Mouse (Mus musculus): ENCODE data around the gene Ube2j1.

Gene Ube2j1

GRCm38 (mm10) chr4:33018361-33018999 lies 12.7 kb upstream of the Ube2j1 start:
- peak; percentile 89 for DNase-seq

DNA sequence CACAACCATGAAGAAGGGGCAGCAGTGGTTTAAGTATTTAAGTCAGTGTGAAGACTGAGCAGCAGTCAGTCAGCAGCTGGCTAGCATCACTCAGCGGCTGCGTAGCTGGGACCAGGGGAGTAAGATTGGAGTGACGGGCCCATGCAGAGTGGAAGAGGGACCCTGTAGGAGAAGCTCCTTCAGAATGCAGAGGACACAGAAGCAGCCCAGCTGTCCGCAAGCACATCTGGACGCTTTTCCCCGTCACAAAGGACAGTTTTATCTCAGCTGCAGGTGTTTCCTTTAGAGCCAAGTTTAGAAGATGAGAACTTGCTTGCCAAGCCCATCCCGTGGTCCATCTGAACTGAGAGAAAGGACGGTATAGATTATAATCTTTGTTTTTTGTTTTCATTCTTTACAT lies 6.8 kb upstream of the Ube2j1 start:
- DNase-seq: no peak

DNA sequence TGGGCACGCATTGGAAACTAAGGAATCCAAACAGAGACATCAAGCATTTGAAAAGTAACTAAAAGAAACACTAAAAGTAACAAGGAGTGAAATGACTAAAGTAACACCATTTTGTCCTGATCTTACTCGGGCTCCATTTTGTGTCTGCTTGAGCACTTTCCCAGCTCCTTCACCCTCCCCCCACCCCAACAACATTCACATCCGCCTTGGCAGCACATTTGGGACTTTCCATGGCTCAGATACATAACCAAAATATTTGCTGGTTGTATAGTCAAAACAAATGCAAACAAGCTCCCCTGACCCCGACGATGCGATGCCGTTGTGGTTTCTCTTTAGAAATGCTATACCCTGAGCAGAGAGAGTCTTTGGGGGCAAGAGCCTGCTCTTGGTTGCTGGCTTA lies 2.1 kb upstream of the Ube2j1 start:
- no peak for DNase-seq

- DNase-seq: peak; percentile 10
Measured at GRCm38 (mm10) chr4:33030264-33031194, 687 bp upstream of the Ube2j1 start.

GRCm38 (mm10) chr4:33032045-33032444 lies 829 bp downstream of the Ube2j1 start:
- DNase-seq: no peak

DNA sequence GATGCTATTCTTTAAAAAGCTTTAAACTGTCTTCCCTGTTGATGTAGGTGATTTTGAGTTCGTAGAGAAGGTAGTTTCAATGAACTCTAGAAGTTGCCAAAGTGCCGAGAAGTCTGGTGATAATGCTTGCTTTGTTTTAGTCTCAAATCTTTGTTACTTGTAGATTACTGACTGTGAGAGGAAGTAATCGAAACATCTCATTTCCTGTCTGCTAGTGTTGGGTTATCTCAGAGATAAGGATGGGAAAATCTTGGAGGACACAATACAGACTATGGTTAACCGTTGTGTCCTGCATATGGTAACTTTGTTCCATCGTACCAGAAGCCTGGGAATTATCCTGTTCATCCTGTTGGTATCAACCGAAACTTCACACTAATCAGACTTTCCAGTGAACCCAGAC lies 2.3 kb downstream of the Ube2j1 start:
- no peak for DNase-seq

DNA sequence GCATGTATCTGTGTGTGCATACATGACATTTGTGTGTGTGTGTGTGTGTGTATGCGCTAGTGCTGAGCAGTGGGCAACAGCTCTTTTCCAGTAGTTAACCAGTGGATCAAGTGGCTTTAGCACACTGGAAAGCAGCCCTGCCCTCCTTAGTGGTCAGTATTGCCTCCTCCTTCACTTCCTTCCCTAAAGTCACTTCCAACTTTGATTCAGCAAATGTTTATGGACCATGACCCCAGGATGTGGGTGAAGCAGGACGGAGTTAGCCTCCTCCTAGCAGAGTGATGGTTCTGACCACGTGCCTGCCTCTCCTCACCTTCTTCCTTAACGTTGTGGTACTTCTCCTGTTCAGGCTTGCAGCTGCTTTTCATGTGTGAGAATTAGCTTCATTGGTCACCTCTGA lies 8.6 kb downstream of the Ube2j1 start:
- no peak for DNase-seq

GRCm38 (mm10) chr4:33049601-33050000 lies 18.4 kb downstream of the Ube2j1 start:
- no peak for DNase-seq

GRCm38 (mm10) chr4:33052055-33052454 lies 20.8 kb downstream of the Ube2j1 start:
- DNase-seq: no peak

DNA sequence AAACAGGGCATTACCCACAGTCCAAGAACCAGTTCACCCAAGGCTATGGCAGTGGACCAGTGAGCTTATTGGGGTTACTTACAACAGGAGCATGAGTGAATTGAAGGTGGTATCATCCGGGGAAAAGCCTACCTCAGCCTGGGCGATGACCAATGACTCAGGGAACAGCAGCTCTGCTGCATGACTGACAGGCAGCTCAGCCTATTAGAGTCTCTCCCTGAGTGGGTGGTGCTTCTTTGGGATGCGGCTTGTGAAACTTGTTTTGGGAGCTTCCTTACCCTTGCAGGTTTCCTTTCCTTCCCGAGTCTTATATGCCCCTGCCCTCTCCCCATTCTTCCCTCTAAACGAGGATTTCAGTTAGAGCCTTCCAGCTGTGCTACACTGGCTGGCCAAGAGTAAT lies 21.4 kb downstream of the Ube2j1 start:
- no peak for DNase-seq

GRCm38 (mm10) chr4:33054426-33054825 lies 23.2 kb downstream of the Ube2j1 start:
- no peak for DNase-seq

DNA sequence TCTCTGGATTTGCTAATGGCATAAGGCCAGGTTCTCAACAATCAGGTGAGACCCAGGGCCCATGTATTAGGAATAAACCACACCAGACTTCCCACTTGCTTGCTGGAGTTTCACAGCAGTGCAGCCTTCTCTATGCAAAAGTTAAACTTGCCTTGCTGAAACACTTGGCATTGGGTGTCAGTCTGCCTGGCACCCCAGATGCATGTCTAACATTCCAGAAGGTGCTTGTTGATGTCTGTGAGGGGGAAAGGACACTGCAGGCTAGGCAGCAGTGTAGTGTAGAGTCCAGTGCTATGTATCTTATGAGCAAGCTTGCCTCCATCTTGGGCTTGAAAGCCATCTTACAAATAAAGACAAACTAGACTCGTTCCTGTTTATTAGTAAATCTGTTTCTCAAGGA lies 25.1 kb downstream of the Ube2j1 start:
- DNase-seq: no peak

DNA sequence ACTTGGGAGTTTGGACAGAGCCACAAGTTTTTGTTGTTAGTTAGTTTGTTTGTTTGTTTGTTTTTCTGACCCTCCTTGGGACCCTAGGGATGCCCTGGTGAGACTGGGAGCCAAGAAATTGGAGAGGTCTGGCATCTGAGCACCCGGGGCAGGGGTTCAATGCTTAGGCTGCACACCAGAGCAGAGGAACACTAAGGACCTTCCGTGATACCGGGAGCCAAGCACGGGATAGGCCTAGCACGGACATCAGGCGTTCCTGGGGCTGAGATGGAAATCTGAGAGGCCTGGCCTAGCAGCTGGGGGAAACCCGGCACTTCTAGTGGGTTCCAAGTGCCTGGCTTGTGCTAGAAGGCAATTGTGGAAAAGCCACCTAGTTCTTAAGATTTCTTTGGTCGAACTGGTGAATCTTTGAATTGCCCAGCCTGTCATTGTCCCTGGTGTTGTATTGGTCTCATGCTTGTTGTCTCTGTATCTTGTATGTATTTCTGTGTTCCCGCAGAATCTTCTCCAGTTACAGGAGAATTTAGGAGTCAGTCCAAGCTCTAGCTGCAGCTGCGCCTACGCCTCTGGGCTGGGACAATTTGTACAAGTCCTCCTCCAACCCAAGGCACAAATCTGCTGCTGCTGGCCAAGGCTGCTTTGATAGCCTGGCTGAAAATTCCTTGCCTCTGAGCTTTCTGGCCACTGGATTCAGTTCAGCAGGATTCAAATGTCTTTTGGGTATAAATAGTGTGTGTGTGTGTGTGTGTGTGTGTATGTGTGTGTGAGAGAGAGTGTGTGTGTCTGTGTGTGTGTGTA lies 26.9 kb downstream of the Ube2j1 start:
- DNase-seq: peak; percentile 27

GRCm38 (mm10) chr4:33061158-33061557 lies 29.9 kb downstream of the Ube2j1 start:
- DNase-seq: no peak

DNA sequence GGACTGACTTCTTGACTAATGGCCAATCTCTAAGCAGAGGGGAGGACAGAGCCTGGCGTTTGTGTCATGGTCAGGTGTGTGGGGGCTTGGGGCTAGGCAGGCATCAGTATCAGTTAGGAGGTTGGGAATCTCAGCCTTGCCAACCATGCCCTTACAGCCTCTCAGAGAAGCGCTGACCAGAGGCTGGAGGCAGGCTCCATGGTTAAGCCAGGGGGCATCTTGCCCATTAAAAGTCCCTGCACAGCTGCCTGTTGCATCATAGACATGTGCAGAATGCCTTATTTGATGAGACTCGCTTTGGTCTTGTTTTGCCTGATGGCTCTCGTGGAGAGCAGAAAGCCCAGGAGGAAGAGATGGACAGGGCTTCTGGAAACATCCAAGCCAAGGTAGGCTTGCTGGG lies 31.8 kb downstream of the Ube2j1 start, which contains the start of gene Gabrr2:
Gene Gabrr2, plus strand, starts transcription at position 19 of the 400 bp plus-strand sequence.
- no peak for DNase-seq

GRCm38 (mm10) chr4:33064986-33065385 lies 33.8 kb downstream of the Ube2j1 start:
- DNase-seq: no peak

DNA sequence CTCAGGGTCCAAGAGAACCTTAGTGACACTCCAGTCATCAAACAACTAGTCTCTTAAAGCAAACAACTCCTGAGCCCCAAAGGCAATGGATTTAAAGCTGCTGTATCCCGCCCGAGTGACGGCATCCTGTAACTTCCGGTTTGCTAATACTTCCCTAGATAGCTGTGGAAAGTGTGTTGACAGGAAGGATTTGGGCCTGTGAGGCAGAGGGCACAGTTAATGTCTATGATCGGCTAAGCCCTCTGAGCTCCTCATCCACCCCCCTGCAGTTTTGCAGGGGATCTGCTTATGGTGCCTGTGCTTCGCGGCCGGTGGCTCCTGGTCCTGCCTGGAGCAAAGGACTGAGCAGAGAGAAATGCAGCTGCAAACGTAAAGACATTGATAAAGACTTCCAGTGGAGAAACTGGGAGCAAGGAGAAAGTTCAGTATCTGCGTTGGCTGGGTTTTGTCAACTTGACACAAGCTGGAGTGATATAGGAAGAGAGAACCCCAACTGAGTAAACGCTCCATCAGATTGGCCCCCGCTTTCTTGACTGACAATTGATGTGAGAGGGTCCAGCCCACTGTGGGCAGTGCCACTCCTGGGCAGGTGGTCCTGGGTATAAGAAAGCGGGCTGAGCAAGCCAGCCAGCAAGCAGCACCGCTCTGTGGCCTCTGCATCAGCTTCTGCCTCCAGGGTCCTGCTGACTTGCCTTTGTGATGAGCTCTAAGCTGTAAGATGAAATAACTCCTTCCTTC lies 35.2 kb downstream of the Ube2j1 start:
- no peak for DNase-seq

- no peak for DNase-seq
Measured at GRCm38 (mm10) chr4:33067331-33067730, 36.1 kb downstream of the Ube2j1 start.

- no peak for DNase-seq
Measured at GRCm38 (mm10) chr4:33067826-33068225, 36.6 kb downstream of the Ube2j1 start.

- no peak for DNase-seq
Measured at GRCm38 (mm10) chr4:33068894-33069293, 37.7 kb downstream of the Ube2j1 start.

GRCm38 (mm10) chr4:33070326-33070725 lies 39.1 kb downstream of the Ube2j1 start:
- DNase-seq: no peak

GRCm38 (mm10) chr4:33071337-33071736 lies 40.1 kb downstream of the Ube2j1 start:
- no peak for DNase-seq

Measured in kidney, postnatal 14 days (tissue).